Mouse (Mus musculus): Measurements from ENCODE around the gene Gnai3.

Gnai3 gene

DNA sequence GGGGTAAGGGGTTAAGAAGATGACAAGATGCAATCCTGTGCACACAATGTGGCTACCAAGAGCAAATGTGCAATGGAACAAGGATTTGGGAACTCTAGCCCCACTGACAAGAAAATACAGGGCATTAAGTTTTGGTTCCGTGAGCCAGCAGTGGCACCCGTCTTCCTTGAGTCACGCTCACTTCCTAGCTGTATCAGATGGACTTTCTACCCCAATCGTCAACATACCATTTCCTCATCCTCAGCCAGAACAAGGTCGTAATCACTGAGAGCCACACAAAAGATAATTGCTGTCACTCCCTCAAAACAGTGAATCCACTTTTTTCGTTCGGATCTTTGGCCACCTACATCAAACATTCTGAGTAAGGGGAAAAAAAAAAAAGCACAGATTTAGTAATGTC lies 33.7 kb downstream of the Gnai3 start:
- DNase-seq (ENCODE audit: low spot score in 2 of 2): no peak

DNA sequence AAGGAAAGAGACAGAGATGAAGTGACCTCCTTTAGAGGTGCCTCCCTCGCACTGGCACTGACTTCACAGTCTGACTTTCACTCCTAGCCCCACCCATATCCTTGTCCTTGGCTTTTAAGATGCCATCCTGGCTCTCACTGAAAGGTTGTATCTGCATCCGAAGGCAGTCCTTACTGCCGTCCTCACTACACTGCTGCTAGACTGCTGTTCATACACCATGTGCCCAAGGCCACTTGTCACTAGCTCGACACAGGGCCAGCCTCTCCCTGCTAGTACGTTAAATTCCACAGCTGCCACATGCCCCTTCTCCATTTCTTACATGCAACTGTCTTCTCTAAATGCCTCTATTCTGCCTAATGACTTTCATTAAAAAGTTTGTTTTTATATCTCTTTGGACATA lies 34.6 kb downstream of the Gnai3 start:
- DNase-seq (ENCODE audit: low spot score in 2 of 2): no peak

DNA sequence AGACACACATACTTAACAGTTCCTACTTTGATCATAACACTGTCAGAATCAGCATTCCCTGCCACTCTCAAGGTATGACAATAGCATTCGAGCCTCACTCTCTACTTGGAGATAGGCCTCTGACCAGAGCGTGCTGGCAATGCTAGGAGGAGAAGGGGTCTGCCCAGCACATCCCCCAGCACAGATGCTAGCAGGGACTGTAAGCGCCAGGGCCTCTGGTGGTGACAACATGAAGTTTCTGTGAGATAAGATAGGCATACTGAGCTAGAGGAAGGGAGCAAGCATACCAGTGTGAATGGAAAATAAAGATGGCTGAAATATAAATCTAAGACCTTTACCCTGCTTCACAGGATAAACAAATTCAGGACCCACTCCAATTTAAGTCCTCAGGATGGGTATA lies 40.7 kb downstream of the Gnai3 start:
- DNase-seq (ENCODE audit: low spot score in 2 of 2): no peak

DNA sequence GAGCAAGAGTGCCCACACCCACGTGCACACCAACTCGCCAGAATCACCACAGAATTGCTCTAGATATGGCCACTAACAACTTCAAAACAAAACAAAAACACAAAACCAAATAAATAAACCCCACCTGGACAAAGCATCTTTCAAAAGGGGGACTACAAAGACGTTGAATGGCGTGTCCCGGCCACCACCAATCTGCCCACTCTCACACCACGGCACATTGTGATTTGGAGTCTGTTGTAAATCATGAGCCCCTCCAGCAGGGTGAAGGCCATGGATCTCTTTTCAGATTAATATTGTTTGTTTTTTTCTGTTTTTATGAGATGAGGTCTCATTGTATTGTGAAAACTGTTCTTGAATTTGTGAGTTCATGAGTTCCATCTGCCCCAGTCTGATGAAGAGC lies 43.9 kb downstream of the Gnai3 start:
- DNase-seq (ENCODE audit: low spot score in 2 of 2): no peak

DNA sequence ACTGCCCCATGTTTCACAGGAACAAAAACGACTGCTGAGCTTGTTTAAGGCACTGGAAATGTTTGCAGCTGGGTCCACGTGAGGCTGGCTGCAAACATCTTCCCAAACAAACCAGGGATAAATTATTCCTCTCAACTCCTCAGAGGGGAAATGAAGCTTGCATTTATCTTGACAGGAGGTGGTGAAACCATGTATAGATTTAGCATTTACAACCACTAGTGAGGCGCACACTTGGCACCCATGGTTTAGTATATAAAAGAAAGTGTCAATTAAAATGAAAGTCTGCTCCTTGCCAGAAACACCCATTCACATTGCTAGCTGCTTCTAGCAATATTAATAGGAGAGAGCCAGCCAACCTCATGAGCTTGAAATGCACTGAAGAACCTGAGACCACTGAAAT lies 44.4 kb downstream of the Gnai3 start:
- DNase-seq (ENCODE audit: low spot score in 2 of 2): no peak

DNA sequence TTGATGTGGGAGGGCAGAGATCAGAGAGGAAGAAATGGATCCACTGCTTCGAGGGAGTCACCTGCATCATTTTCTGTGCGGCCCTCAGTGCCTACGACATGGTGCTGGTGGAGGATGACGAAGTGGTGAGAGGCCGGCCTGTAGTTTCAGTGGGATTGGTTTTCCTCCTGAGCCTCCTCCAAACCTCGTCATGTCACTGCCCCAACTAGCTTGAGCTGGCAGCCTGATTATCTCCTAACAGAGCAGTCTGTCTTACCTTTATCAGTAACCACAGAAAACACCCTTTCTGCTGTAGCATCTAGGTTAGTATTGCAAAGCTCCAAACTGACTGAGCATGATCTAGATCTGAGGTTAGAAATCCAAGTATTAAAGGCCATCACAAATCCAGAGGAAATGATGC lies 47.6 kb downstream of the Gnai3 start:
- peak; percentile 31 to 63 for DNase-seq (ENCODE audit: low spot score in 2 of 2)

DNA sequence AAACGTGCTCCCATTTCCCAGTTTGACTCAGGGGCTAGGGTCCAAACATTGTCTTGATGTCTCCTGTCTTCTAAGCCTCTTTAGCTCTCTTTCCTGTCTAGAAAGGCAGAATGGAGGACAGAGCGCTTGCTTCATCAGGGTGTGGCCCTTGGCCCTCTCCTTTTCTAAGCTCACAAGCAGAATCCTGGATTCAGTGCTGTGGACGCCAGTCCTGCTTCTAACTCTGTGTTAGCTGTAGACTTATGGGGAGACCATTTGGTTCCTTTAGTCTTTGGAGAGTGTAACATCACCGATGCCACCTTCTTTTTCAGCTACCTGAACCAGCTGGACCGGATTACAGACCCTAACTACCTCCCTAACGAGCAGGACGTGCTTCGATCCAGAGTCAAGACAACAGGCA lies 48.3 kb downstream of the Gnai3 start:
- peak; percentile 18 to 59 for DNase-seq (ENCODE audit: low spot score in 2 of 2)

DNA sequence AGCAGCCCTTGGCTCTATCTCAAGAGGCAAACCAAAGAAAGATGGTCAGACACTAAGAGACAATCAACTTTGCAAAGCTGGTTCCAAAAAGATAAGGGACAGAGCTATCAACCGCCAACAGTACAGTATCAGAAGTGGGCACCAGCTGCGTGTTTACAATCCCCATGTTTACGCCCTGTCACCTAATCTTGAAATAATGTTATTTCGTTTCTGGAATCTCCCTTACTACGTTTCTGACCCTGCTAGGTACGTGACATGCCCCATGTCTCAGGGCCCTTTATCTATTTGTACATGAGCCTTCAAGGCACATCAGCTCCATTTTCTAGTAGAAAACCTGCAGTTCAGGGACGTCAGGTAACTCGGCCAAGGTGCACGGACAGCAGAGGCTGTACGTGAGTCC lies 49.2 kb downstream of the Gnai3 start:
- DNase-seq (ENCODE audit: low spot score in 2 of 2): peak; percentile 38 to 70

DNA sequence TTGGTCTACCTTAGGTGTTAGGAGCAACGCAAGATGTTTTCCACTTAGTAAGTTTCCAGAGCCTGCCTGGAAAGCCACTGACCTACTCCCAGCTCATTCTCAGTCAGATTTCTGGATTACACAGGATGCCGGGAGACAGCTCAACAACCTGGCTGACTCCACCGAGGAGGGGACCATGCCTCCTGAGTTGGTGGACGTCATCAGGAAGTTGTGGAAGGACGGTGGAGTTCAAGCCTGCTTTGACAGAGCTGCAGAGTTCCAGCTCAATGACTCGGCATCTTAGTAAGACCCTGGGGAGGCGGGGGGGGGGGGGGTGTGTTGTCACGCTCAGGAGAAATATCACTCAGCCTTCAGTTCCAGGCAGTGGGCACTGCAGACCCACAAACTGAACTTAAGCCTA lies 49.7 kb downstream of the Gnai3 start:
- peak in 1 of 2 experiments; percentile 65 for DNase-seq (ENCODE audit: low spot score in 2 of 2)

DNA sequence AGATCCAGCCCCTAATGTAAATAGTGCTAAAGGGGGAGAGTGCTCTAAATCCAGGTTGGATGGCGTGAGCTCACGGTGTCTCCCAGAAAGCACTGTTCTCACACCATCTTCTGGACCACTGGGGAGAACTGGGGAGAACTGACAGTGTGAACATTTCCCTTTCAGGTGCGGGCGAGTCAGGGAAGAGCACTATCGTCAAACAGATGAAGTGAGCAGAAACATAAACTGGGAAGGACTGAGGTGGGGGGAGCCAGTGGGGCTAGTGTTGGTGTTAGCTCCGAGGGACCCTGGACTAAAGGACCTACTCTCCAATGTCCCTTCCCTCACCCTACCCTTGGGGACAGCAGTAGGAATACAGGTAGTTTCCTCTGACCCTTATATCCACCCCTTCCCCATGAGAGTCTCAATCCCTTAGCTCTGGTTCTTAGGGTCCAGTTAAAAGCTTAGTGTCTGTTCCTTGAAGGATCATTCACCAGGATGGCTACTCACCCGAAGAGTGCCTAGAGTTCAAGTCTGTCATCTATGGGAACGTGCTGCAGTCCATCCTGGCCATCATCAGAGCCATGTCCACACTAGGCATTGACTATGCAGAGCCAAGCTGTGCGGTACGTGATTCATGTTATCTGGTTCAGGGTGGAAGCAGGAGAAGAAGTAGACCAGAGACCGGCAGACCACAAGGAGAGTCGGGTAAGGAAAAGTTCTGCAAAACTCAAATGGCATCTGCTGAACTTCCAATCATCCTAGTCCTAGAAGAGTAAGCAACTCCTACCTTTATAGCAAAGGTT lies 50.8 kb downstream of the Gnai3 start:
- peak in 1 of 2 experiments; percentile 59 for DNase-seq (ENCODE audit: low spot score in 2 of 2)

DNA sequence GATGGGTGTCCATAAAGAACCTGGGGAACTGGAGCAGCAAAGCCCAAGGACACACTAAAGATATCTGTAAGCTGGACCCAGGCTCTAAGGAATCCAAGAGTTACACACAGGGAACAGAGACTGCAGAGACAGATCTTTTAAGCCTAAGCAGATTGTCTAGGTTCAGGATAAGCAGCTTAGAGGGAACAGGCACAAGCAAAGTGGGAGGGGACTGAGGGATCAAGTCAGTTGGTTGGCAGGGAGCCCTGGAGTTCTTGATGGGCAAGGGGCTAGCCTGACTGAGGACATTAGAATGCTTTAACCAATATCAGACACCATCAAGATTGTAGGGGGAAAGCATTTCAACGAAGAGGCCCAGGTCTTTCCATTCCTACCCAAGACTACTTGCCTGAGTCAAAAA lies 51.8 kb downstream of the Gnai3 start:
- DNase-seq (ENCODE audit: low spot score in 2 of 2): no peak

DNA sequence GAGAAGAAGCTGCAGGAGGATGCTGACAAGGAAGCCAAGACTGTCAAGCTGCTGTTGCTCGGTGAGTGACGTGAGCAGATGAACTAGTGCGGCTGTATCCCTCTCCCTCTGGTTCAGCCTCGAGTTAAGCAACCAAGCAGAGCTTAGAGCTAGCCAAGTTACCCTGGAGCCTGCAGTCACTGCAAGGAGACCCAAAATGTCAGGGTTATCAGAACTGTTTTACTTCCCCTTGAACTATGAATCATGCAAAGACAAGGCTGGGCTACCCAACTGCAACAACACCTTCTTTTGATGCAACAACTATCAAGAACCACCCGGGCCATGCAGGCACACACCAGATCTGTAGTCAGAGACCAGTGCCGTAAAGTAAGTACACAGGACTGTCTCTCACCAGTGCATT lies 52.6 kb downstream of the Gnai3 start:
- DNase-seq (ENCODE audit: low spot score in 2 of 2): peak in 1 of 2 experiments; percentile 57

DNA sequence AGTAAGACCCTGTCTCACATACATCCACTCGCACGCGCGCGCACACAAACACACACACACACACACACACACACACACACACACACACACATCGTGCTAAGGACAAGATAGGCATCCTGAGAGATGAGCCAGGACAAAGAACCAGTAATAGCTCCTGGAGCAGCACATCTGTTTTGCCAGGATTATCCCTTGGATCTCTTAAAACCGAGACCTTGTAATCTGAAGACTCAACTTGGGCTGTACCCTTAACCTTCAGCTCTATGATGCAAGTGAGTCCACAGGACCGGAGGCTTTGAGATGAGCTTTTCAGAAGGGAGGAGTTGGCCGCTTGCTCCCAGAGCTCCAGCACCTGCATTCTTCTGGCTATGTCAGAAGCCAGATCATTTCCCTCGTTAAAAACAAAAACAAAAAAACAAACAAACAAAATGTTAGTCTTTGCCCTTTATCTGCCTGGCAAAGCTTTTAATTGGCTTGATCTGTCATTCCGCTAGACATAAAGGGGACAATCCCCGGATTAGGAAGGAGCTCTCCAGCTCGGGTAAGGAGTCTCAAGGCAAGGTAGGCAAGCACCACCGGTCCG lies 53.3 kb downstream of the Gnai3 start, which contains the start of gene Gnat2:
TSS of gene Gnat2 (plus strand) at position 254 of the 580 bp plus-strand sequence.
- DNase-seq (ENCODE audit: low spot score in 2 of 2): no peak

DNA sequence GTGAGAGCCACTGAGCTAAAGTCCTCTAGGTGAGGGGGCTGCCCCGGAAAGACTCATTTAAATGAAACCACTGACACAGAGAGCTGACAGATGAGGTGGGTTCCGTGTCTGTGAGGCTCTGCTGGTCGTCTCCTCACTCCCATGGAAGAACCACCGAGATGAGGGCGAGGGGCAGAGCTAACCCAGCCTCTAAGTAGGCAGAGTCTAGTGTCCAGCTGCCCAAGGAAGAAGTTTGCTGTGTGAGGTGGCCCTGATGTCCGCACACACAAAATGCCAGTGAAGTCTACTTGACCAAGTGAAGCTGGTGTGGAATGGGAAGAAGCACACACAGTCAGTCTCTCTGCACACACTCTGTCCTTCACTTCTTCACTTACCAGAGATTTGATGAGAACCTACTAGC lies 53.9 kb downstream of the Gnai3 start:
- DNase-seq (ENCODE audit: low spot score in 2 of 2): peak in 1 of 2 experiments; percentile 55

DNA sequence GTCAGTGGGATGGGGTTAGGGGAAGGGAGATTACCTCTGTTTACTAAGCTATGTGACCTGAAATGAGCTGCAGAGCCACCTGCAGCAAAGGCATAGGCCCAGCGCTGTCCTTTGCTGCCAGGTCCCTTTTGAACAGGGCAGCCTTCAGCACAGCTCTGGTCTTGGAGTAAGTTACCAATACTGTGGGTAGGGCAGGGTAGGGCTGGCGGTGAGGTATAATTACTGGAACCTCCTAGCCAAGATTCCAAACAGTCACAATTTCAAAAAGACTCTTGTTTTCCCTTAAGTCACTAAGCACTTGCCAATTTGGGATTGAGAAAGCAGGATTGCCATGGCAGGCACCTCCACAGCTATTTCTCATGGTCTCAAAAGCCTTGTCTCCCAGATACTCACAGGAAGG lies 55.4 kb downstream of the Gnai3 start:
- no peak for DNase-seq (ENCODE audit: low spot score in 2 of 2)

DNA sequence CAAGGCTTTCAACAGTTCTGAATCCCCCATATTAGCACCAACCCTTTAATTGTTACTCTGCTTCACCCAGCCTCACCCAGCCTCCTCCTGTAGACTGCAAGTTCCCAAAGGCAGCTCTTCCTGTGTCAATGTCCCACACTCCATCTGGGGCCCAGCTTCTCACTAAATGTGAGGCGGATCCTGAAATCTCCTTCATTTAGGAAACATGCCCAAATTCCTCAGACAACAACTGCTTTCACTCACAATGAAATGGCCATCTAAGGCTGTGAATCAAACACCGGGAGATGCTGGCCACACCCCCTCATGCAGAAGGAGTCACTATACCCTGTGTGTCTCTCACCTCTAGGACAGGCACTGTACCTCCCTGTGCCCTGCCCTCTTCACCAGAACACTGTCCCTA lies 56.0 kb downstream of the Gnai3 start:
- no peak for DNase-seq (ENCODE audit: low spot score in 2 of 2)

DNA sequence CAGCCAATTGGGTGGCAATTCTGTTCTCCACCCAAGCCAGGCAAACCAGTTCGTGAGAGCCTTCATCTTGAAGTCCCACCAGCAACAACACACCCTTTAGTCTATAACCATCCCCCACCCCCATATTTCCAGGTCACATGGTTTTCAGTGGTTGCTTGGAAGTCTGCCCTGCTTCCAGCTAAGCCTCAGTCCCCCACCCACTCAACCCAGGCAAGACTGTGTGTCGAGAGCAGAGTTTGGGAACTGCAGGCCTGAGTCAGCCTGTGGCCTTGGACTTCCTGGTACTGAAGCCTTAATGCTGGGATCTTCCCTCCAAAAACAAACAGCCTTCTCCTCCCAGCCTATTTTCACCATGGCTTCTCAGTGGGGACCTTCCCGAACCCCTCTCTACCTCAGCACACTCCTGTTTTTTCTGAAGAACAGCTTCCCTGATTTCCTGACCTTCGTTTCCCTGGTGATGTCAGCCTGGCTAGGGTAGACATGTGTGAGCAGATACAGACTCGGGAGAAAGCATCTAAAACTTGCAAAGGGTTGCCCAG lies 57.0 kb downstream of the Gnai3 start:
- DNase-seq (ENCODE audit: low spot score in 2 of 2): no peak

DNA sequence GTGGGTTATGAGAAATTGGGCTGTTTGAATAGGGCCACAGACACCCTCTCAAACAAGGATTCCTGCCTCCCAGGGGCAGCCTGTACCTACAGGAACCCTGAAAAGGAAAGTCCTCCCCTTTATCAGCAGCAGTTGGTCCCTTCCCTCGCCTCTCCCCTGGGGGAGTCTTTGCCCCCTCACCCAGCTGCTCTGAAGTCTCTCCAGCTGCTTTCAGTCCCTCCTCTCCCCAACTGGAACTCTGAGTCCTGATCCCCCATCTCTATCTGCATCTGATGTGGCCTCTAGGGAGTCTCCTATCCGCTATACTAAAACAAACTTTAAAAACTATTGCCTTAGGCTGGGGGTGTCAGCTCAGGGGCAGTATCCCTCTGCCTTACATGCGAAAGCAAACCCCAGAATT lies 58.6 kb downstream of the Gnai3 start:
- no peak for DNase-seq (ENCODE audit: low spot score in 2 of 2)

DNA sequence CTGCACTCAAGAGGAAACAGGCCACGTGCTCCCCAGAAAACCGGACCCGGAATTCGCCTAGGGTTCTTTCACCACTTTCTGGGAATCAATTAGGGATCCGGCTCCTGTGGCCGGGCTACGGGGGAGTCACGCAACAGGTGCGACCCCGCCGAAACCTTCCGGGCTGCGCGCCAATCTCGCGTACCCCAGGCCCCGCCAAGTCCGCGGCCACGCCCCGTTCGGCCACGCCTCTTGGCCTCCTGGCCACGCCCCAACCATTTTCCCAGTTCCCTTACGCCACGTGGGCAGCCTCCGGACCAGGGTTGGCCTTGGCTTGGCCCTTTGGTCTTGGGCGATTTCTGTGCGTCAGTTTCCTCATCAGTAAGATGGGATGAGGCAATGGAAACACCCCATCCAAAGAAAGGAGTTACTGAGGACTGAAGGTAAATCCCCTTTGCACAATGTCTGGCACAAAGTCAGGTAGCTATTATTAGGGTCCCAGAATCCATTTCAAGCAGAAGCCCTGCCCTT lies 59.4 kb downstream of the Gnai3 start, which contains the start of gene Ampd2:
TSS of gene Ampd2 (minus strand) at position 182 of the 510 bp plus-strand sequence.
- DNase-seq (ENCODE audit: low spot score in 2 of 2): peak; percentile 83 to 90

DNA sequence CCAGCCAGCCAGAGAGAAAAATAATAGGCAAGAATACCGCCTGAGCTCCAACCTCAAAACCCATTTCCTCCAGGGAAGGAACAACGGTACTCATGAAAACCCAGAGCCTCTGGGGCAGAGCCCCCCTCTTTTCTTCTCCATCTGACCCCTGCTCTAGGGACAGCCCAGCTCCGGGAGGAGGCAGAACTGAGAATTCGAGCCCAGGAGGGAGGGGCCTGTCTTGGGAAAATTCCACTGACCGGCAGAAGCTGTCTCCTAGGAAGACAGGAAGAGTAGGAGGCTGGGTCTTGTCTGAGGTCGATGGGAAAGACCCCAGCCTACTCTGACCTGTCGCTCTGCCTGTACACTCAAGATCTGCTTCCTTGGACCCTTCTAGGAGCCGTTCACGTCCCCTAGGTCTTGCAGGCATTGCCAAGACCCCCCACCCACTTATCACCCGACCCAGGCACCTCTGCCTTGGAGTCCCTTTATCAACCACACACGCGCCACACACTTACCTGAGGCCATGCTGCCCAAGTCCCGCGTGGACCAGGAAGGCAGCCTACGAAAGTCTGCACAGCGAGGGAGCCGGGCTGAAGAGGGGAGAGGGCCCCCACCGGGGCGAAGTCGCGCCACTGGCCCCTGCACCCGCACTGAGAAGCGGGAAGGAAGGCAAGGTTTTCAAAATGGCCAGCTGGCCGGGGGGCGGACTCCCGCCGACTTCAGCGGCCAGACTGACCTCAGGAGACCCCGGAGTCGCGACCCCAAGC lies 60.1 kb downstream of the Gnai3 start:
- peak in 1 of 2 experiments; percentile 41 for DNase-seq (ENCODE audit: low spot score in 2 of 2)

DNA sequence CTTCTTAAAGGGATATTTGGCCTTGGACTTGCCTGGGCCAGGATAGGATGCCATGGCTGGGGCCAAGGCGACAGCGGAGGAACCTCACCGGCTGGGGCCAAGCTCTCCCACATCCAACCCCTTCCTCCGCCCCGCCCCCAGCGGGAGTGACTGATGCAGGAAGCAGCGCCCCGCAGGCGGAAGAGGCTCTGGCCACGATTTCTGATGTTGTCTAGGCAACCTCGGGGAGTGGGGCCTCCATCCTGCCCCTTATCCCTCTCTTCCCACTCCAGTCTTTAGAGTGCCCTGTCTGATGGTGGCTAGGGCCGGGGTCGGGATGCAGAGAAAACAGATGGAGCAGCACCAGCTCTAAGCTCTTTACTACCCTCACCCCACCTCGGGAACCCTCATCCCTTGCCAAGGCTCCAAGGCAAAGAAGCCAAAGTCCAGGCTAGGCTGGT lies 60.6 kb downstream of the Gnai3 start:
- peak; percentile 85 to 92 for DNase-seq (ENCODE audit: low spot score in 2 of 2)

DNA sequence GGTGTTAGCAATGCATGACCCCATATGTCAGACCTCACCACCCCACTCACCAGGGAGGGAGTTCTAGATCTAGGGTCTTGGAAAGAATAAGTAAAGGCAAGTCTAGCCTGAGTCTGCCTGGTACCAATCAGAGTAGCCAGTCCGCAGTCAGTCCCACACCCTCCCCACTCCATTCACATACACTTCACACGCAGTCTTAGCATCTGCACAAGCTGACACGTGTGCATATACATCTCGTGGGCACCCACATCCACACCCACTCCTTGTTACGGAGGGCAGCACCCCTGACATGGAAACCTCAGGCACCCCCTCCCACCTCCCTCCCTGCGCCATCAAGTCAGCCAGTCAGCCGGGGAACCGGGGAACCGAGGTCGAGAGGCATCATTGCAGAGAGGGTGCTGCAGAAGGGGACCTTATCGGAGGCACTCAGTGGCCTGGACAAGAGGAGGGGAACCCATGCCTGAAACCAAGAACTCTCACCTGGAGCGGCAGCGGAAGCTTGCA lies 61.1 kb downstream of the Gnai3 start:
- no peak for DNase-seq (ENCODE audit: low spot score in 2 of 2)
